Mouse (Mus musculus) liver, postnatal 0 days (tissue): ENCODE results near the gene Apobec3.

Experiments
- CTCF ChIP-seq: sonication (generic); IDR thresholded peaks from 2 replicates; pipeline ENCODE4 v1.5.1; 2016; ENCODE audit warnings: antibody characterized with exemption, low read depth
- EP300 ChIP-seq: IDR thresholded peaks from 2 replicates; pipeline ENCODE4 v1.6.1; 2016; ENCODE audit warnings: antibody characterized with exemption, low read depth, mild to moderate bottlenecking

DNA sequence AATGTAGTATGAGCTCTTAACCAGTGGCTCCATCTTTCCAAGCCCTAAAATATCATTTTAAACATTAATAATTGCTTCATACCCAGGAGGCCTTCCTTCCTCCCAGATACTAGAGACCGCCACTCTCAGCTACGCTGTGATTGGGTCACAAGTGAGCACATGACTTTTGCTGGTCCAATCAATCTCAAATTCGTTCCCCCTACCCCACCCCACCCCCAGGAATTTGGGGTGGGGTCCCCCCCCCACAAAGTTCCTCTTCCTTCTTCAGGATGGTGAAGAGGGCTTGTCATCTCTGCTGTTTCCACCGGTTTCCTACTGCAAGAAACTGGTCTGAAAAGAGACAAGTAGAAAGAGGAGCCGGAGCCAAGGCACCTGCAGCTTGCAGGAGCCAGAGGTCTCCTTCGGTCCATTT is 12.7 kb upstream of the Apobec3 start:
- TF ChIP-seq CTCF, result no peak
- TF ChIP-seq EP300, result no peak
